Mouse (Mus musculus): Measurements from ENCODE around the gene Tbx15. TPM values are rescaled to one million over a fixed set of nuclear protein-coding genes. Genes with fewer than 3 reads are reported as not detected.

The Tbx15 gene
- polyA plus RNA-seq, 1 experiment from 2014 or later, result 2.5 TPM

Small RNAs within 50 kb of the gene (microRNA-seq; reads per million reads assigned to microRNA genes)
- gene Mir6481, result not detected

Other genes starting within 250 kb of the Tbx15 start
- gene Wars2, start 99.3 kb upstream of the Tbx15 start, polyA plus RNA-seq (2016; fragmentation: Nextera tagmentation; extraction: Ambion mirVana), result 7.7 and 8.4 TPM in 2 replicates